Mouse (Mus musculus) megakaryocyte, embryonic 14.5 days (primary cell): Measurements from ENCODE around the gene Gm49395.

Experiments
- FLI1 ChIP-seq: IDR thresholded peaks from 2 replicates; pipeline ENCODE4 v1.6.1; 2012; ENCODE audit warnings: low read length, inconsistent platforms, mixed read lengths
- GATA1 ChIP-seq: IDR thresholded peaks from 3 replicates; pipeline ENCODE4 v1.6.1; 2012; ENCODE audit warnings: mixed read lengths, low read length, inconsistent platforms, borderline replicate concordance

GRCm38 (mm10) chr13:115118756-115119155, 17.0 kb upstream of the Gm49395 start:
- TF ChIP-seq FLI1, result no peak
- no peak for TF ChIP-seq GATA1
